Mouse (Mus musculus) layer of hippocampus, adult 9-10 months (tissue): ENCODE results near the gene Ntpcr.
A peak's percentile ranks its signal among the peaks of the same experiment; 100 is the strongest.

ENCODE experiments used
- DNase-seq: peaks from one replicate; pipeline ENCODE4 v3.0.0; 2022; ENCODE audit warnings: low spot score

Gene Ntpcr

DNA sequence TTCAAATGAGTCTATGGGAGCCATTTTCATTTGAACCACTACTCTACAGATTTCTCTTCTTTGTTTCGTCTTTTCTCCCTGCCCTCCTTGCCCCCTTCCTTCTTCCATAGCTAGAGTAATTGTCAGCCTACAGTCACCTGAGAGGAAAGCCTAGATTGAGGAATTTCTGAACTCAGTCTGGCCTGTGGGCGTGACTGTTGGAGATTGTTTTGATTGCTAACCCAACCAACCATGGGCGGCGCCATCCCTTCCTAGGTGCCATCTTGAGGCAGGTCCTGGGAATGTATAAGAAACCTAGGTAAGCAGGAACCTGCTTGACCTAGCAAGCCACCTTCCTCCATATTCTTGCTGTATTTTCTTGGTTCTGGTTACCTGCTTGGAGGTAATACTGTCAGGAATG is 3.6 kb upstream of the Ntpcr start:
- DNase-seq: no peak

DNA sequence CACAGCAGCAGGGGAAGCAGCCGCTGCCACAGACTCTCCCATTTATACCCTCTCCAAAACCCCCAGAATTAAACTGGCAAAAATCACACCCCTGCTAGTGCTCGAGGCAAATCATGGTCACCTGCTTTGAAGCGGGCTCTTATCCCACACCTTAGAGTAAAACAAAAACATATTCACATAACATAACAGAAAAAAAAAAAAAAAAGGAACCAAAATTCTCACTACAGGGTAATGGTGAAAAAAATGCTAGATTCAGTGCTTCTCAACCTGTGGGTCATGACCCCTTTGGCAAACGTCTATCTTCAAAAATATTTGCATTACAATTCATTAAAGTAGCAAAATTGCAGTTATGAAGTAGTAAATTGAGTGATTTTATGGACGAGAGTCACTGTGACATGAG is 2.8 kb upstream of the Ntpcr start:
- no peak for DNase-seq

DNA sequence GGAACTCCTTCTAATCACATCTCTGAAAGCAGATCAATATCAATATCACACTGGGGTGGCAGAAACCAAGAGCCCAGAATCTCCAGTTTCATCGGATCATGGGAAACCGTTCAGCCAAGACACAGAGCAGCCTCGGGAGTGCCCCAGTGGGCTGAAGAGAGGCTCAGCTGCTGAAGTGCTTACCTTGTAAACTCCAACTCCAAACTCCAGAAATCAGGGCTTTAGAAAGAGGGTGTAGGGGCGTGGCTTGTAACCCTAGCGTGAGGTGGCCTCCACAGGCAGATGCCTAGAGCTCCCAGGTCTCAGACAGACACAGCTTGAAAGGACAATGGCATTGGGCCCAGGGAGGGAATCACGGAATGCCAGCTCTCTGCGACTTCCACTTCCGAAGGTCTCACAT is 2.0 kb upstream of the Ntpcr start:
- DNase-seq: no peak

DNA sequence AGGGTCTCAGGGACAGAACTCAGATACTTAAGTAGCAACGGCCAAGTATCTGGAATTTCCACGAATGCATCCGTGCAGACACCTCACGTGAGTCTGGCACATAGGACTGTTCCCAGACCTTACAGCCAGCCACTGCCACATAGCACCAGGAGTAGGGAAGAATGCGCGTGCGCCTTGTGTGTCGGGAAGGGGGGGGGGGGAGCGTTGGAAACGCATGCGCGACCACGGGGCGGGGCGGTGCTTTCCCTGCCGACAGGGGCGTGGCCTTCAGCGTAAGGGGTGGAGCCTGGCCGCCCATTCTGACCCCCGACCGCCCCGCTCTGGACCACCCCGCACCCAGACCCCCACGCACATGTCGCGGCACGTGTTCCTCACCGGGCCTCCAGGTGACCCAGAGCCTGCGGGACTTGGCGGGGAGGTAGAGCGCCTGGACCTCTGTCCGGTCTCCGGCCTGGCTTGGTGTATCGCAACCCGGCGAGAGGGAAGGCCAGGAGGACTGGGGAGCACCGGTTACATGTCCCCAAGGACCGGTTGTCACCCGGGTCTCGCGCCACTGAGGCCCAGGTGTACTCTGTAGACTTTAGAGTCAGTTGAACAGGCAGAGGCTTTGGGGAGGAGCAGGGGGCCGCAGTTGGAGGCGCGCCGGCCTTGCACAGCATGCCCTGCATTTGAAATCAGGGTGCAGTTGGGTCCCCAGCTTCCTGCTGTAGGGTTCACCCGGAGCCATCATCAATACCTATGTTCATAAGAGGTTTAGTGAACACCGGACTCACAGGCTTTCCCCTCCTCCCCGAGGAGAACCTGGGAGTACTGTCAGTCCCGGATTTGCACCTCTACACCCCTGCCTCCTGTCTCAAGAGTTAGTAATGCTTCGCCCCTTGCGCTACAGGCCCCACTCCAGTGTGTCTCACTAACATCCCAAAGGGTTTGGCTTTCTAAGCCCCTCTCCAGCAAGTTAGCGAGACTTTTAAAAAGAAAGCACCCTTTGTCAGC is 4.5 kb downstream of the Ntpcr start:
- DNase-seq: peak; percentile 59

DNA sequence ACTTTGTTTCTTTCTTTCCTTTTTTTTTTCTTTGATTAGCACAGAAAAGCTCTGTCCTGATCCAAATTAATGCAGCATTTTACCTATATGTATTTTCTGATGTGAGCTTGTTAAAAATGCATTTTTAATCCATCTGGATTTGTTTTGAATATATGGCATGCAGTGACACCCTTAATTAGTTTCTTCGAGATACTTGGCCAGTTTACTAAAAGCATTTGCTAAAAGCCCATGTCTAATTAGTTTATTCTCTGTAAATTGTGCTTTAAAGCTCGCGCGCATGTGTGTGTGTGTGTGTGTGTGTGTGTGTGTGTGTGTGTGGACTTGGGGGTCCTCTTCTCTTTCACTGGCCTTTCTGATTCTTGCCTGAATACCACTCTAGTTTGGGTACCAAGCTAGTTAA is 9.2 kb downstream of the Ntpcr start:
- no peak for DNase-seq

DNA sequence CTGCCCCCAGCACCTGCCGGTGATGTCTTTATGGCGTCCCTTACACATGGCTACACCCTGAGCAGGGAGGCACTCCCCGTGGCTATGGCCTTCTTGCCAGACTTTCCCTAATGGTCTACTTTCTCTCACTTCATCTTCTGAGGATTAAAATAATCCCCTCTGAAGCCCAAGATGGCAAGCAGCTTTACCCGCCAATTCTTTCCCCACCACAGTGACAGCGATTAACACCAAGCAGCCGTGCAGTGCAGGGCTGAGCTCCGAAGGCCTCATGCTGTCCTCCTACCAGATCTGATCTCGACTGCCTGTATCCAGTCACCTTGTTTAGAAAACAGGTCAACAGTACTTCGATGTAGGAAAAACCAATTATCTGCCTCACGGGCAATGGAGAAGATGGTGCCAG is 10.9 kb downstream of the Ntpcr start:
- no peak for DNase-seq

DNA sequence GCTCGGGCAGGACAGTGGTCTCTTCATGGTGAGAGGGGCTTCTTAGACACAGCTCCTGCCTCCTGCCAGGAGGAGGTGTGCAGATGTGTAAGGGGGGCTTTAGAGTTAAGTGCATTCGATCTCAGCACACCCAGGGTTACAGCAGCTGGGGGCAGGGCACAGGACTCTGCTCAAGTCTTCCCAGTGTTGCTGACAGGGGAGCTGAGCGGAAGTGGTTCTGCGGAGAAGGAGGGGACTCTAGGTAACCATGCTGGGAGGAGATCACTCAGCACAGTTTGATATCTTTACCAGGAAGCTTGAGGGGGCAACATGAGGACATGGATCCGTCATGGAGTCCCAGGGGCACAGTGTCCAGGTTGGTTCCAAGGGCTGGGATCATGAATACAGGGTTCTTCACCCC is 11.6 kb downstream of the Ntpcr start:
- DNase-seq: no peak

DNA sequence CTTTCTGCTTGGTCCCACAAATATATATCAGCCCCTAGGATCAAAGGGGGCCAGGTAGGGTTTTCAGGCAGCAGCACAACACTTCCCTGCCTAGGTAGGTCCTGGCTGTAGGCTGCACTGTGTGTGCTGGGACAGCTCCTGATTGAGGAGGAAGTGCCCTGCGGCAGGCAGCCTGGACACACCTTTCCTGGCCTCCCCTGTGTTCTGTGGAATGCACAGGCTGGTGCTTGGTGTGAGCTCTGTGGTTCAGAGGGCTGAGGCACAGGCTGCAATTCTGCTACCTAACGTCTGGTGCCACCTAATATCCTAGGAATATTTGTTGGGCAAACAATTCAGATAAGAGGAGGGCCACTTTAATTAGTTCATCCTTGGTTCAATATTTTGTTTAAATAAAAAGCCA is 12.1 kb downstream of the Ntpcr start:
- no peak for DNase-seq

DNA sequence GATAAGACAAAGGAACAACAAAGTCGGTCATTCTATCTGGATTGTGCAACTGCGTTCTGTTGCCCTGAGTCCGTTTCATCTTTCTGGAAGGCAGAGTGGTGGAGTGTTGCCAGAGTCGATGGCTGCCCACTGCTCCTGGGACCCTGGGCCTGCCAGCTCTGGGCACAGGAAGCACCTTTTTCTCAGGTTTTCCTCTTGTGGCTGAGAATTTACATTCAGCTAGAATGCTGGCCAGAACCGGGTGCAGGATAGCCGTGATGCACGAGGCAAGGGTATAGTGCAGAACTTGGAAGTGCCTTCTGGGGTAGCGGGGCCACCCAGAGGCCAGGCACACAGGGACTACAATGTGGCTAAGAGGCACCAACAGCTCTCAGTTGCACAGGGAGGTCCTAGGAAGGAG is 12.6 kb downstream of the Ntpcr start:
- DNase-seq: no peak

DNA sequence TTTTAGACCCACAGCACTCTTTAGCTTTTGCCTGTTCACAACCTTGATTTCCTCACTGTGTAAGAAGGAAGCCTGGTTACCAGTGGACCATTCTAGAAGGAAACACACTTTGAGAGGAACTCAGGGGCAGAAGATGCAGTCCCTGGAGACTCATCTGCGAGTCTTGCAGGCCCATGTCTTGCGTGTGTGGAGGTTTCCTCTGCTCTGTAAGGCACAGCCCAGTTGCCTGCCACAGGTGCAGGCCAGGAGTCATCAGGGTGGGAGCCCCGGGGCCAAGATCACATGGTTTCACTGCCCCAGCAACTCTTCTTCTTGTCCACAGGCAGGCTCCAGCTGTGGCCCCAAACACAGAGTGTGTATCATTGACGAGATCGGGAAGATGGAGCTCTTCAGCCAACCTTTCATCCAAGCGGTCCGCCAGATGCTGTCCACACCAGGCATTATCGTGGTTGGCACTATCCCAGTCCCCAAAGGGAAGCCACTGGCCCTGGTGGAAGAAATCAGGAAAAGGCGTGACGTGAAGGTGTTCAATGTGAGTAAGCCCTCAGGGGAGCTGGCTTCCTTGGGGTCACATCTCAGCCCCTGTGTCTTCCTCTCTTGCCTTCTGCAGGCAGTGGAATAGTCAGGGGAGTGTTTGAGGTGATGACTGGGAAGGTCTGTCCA is 15.3 kb downstream of the Ntpcr start:
- no peak for DNase-seq

DNA sequence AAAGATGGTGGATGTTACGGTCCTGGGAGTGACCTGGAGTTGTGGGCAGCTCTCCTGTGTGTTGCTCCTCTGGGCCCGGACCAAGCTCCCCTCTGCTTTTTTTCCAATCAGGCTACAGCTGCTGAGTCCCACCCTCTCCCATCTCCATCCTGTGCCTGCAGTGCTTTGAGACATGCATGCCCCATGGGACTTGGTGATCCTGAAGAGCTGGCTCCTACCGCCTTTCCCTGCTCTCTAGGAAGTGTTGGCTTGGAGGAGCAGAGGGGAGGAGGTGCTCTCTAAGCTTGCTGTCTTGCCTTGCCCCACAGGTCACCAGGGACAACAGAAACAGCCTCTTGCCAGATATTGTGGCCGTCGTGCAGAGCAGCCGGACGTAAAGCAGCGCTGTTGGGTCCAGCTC is 17.6 kb downstream of the Ntpcr start:
- no peak for DNase-seq

DNA sequence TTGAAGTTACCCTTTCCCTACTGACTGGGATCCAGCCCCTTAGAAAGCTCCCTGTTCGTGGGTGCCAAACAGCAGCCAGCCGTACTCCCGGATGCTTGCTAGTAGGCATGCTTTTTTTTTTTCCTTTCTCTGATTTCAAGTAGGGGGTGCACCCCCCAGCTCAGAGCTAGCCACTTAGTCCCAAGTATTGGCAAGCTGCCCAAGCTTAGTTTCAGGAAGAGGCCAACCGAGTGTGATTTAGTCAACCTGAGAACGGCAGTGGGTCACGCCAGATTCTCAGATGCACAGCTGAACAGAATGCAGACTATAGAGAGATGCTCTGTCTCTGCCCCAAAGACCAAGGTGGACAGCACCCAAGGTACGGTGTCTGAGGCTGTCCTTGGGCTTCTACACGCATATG is 21.1 kb downstream of the Ntpcr start:
- DNase-seq: no peak

DNA sequence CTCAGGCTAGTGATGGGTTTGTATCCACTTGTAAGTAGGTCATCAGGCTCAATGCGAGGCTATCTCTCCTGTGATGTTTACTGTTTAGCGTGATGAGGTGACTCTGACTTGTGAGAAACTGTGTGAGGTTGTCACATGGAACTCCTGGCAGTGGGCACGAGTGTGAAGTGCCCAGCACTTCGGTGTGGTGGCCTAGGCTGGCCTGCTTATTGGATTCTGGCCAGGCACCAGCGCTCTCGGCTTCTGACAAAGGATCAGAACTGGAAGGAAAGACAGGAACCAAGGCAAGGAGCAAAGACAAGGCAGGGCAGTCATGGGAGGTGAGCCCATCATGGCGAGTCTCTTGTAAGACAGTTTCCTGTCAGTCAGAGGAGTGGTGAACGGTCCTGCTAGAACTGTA is 26.1 kb downstream of the Ntpcr start:
- DNase-seq: no peak

DNA sequence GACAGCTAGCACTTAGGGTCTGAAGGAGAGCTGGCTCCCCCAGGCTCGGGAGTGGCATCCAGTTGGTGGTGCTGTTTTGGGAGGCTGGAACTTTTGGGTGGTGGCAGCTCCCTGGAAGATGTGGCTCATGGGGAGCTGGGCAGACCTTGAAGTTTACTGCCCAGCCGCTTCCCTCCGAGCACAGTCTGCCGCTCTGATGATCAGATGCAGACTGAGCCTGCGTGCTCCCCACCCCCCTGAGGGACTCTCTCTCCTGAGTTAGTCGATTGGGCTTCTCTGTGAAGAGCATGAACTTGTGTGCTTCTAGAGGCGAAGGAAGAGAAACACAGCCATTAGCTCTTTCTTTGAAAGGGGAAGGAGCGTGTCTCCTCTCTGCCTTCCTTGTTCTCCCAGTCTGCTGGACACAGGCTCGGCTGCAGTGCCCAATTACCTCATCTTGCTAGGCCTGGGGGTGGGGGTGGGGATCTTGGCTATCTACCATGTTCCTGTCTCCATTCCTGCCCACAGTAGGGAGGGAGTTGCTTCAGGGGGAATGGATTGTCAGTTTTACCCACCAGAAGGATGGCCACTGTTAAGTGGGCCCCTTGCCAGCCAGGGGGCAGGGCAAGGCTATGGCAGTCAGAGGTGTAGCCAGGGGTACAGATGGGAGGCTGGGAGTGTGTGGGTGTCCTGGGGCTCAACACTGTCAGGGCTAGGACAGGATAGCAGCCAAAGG is 26.8 kb downstream of the Ntpcr start:
- no peak for DNase-seq

DNA sequence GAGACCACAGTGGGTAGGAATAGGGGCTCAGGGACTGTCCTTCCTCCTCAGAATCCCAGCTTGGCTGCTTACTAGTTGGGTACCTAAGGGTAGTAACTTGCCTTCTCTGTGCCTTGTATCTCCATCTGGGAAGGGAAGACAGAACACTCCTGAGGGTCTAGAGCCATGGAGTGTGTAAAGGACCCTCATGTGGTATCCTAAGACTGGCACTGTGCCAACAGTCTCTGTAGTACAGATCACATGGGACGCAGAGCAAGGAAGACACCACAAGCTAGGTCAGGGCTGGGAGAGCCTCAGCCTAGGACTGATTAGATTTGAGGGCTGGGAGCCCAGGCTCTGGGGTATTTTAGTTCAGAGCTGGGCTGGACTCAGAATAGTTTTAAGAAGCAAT is 27.3 kb downstream of the Ntpcr start:
- DNase-seq: no peak

DNA sequence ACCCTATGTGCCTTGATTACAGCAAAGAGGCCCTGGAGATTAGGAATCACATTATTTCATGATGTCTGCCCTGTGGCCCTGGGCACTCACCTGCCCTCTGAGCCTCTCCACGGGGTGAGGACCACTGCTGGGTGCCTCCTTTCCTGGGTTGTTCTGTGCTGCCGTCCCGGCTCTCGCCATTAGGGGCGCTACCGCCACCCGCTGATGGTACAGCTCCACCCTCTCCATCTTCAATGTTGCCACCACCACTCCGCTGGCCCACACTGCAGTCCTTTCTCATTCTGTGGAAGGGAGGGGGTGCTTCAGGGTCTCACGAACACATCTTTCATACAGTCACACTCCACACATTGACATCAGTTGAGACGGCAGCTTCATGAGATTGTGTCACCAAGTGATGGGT is 29.3 kb downstream of the Ntpcr start:
- DNase-seq: no peak

DNA sequence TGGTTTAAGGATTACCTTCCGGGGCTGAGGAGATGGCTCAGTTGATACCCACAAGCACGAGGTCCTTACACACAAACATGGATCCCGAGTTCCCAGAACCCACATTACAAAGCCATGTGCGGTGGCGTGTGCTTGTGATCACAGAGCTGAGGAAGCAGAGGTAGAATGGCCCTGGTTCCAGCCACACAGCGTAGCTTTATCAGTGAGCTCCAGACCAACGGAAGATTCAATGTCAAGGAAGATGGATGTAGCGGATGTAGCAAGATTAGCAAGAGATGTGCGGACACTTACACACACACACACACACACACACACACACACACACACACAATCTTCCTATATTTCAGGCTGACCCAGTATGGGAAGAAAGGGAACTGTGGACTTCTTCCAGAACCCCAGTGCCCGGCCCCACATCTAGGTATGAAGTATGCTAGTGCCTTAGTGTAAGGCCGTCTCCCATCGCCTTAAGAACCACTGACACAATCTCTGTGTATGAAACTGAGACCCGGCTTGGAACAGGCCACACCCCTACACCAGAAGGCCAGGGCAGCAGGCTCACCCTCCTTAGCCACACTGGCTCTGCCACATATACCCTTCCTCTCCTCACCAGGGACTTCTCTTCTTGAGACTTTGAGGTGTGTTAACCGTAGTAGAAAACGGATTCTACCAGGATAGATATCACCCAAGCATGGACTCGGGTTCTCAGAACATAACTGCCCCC is 33.5 kb downstream of the Ntpcr start:
- DNase-seq: no peak

DNA sequence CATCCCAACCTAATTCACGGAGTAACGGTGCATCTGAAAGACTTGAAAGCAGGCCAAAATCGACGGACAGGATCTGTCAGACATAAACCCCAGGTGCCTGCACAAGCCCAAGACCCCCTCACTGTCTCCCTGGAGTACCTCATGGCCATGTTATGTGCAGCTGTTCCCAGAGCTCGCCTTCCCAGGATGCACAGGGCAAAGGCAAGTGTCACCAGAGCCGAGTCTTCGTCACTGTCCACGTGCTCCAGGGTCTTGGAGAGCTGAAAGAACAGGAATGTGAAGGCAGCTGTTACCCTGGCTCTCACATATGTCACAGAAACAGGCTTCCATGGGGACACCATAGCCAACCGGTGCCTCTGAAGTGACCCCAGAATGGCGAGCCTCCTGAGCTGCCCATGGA is 38.3 kb downstream of the Ntpcr start:
- DNase-seq: no peak

DNA sequence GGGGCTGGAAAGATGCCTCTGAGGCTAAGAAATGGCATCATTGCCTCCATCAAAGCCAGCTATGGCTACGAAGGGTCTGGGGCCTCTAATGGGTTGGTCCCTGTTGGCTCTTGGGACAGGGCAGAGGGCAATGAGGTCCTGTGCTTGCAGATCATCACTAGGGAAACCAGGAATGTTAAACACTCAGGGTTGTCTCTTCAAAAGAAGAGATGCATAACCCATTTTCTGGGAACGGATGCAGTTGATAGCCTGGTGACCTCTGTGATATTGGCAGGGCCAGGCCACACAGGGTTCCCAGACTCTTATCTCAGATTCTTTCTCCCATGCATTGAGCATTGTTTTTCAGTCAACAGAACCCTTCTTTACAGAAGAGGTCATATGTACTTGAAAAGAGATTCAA is 42.5 kb downstream of the Ntpcr start:
- DNase-seq: no peak

DNA sequence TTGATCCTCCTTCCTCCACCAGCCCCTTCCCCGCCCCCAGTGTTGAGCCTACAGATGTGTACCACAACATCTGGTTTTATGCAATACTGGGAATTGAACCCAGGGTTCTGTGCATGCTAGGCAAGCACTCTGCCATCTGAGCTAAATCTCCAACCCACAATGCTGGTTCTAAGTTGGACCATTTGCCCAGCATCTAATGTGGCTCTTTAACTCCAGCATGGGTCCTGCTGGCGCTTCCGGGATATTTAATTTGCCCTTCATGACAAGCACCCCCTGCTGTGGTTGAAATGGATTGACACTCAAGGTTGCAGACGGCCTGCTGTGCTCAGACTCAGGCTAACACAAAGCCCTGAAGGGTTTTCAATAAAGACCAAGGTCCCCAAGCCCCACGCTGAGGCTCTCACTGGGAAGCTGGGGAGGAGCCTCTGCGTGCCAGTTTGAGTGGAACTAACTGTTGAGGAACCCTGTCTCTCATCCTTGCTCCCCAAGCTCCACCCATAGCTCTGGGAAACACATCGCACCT is 43.6 kb downstream of the Ntpcr start:
- no peak for DNase-seq

DNA sequence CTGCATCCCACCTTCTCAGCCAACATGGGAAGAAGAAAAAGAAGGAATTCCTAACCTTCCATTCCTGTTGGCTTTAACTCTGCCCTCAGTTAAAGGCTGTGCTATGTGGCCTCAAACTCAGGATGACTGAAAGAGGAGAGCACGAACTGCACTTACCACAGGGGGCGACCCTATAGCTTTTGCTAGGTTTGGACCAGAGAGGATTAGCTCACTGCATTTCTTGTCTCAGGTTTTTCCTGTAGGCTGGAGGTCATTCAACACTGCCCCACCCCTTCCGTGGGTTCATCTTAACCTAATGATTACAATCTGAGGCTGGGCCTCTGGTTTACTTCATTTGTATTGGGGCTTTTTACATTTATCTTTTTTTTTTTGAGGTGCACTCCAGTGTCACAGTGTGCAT is 45.3 kb downstream of the Ntpcr start:
- no peak for DNase-seq

DNA sequence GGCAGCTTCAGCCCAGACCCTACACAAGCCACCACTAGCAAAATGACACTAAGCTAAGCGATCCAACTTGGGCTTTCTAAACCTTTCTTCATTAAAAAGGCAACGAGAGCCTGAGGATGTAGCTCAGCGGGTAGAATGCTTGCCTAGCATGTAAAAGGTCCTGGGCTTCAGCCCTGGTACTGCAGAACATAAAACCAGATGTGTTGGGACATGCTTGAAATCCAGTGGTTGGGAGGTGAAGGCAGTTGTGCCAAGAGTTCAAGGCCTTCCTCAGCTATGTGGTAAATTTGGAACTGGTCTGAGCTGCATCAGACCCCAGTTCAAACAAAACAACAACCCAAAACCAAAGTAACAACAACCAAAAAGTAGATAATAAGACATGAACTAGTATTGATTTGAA is 46.6 kb downstream of the Ntpcr start:
- no peak for DNase-seq
